Mouse (Mus musculus) liver, adult 2 months (tissue): ENCODE measurements around the gene Isg20. TPM values are rescaled to one million over a fixed set of nuclear protein-coding genes. Genes with fewer than 3 reads are reported as not detected.

Experiments used
- DNase-seq: peaks from one replicate; pipeline ENCODE4 v3.0.0-alpha.2; 2011; ENCODE audit warnings: low read depth, low spot score; ENCODE audit errors: extremely low read depth
- H3K27ac ChIP-seq: fragments of 200-500 bp; replicated peaks from 2 replicates; pipeline ENCODE4 v1.5.1; 2012; ENCODE audit warnings: low read depth, mild to moderate bottlenecking, control low read depth, inconsistent platforms, low read length; ENCODE audit not compliant: insufficient read depth
- H3K27me3 ChIP-seq: fragments of 200-500 bp; 2 replicates; pipeline ENCODE4 v1.6.1; 2012; ENCODE audit warnings: mild to moderate bottlenecking, moderate library complexity, low read length, inconsistent platforms; ENCODE audit not compliant: control insufficient read depth, insufficient read depth
- H3K36me3 ChIP-seq: fragments of 200-500 bp; 2 replicates; pipeline ENCODE4 v1.6.1; 2012; ENCODE audit warnings: low read length, inconsistent platforms; ENCODE audit not compliant: control insufficient read depth, insufficient read depth
- H3K4me1 ChIP-seq: fragments of 200-500 bp; 2 replicates; pipeline ENCODE4 v1.6.1; 2011; ENCODE audit warnings: low read length; ENCODE audit not compliant: control insufficient read depth, insufficient read depth
- H3K4me3 ChIP-seq: fragments of 200-500 bp; 2 replicates; pipeline ENCODE4 v1.5.1; 2011; ENCODE audit warnings: low read depth, mild to moderate bottlenecking, control low read depth, low read length, moderate library complexity; ENCODE audit not compliant: insufficient read depth
- H3K79me2 ChIP-seq: fragments of 200-500 bp; 2 replicates; pipeline ENCODE4 v1.6.1; 2012; ENCODE audit warnings: inconsistent platforms, mild to moderate bottlenecking, low read length, moderate library complexity; ENCODE audit not compliant: control insufficient read depth, insufficient read depth
- H3K9ac ChIP-seq: fragments of 200-500 bp; 2 replicates; pipeline ENCODE4 v1.6.1; 2012; ENCODE audit warnings: low read depth, mild to moderate bottlenecking, control low read depth, inconsistent platforms, low read length
- CTCF ChIP-seq: fragments of 200-500 bp; IDR thresholded peaks from 2 replicates; pipeline ENCODE4 v1.5.1; 2011; ENCODE audit warnings: low read depth, low read length, control low read depth
- POLR2A ChIP-seq: fragments of 200-500 bp; IDR thresholded peaks from 2 replicates; pipeline ENCODE4 v1.6.1; 2011; ENCODE audit warnings: low read length, control low read depth; ENCODE audit not compliant: insufficient read depth; ENCODE audit errors: extremely low read depth
- WGBS: fragments of 180-500 bp; shearing (Covaris S2); methylation state at CpG from one replicate; pipeline ENCODE4 v1.1.7; 2018; 5-methylcytosine and 5-hydroxymethylcytosine counted together
- polyA plus RNA-seq: library from polyadenylated mRNA; depleted of rRNA; stranded (reverse); fragments of >200 nt; gene quantifications from 2 replicates; pipeline ENCODE4 v1.2.3, GENCODE M21; 2012
- total RNA-seq: library from RNA; depleted of rRNA; stranded (reverse); fragments of >200 nt; gene quantifications from 2 replicates; pipeline ENCODE4 v1.2.3, GENCODE M21; 2014

Gene Isg20
- total and polyA plus RNA-seq, 2 experiments = 2.6 to 7.7 TPM

DNA sequence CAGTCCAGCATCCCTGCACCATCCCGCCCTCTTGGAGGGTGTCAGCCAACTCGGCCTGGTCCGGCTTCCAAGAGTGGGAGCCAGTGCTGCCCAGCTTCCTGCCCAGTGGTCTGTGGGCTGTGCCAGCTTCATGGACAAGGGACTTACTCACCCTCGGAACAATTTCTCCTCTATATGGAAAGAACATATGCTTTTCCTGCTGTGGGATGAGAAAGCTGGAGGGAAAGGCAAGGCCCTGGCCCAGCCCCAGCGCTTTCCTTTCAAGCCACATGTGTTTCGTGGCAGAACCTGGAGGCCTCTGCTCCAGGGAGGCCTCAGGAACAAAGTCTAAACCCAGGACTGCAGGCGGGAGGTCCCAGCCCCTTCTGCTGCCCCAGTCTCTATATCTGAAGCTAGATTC is 12.5 kb downstream of the Isg20 start:
- H3K4me3 ChIP-seq = no peak overlapping the region
- no peak overlapping the region for H3K9ac ChIP-seq
- no peak overlapping the region for H3K27ac ChIP-seq
- no peaks in the 10 kb centered on the region for H3K36me3 ChIP-seq
- no peaks in the 10 kb centered on the region for H3K27me3 ChIP-seq
- TF ChIP-seq CTCF = no peak
- no peak for TF ChIP-seq POLR2A
- no peaks in the 10 kb centered on the region for H3K79me2 ChIP-seq
- DNase-seq = no peak
- no peaks in the 10 kb centered on the region for H3K4me1 ChIP-seq
- 84% methylated on average over 7 of the region's 7 CpGs for WGBS

DNA sequence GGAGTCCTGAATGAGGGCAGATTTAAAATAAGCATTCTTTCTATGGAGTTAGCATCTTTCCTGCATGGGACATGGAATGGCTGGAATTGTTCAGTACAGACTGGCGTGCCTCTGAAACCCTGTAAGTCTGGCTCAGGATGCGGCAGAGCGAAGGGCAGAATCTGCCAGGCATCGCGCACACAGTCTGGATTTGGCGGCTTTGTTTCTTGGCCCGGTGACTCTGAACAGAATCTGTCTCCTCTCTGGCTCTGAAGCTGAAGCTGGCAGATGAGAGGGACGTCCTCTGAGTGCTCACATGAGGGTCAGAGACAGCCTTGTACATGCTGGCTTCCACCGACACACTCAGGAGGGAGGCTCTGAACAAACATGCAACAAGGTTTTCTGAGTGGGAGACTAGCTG is 12.9 kb downstream of the Isg20 start:
- 81% methylated on average over 9 of the region's 9 CpGs for WGBS
- no peaks in the 10 kb centered on the region for H3K79me2 ChIP-seq
- H3K4me3 ChIP-seq = no peak overlapping the region
- DNase-seq = no peak
- H3K9ac ChIP-seq = no peak overlapping the region
- no peak overlapping the region for H3K27ac ChIP-seq
- no peaks in the 10 kb centered on the region for H3K36me3 ChIP-seq
- no peak for TF ChIP-seq POLR2A
- no peak for TF ChIP-seq CTCF
- H3K4me1 ChIP-seq = no peaks in the 10 kb centered on the region
- no peaks in the 10 kb centered on the region for H3K27me3 ChIP-seq

DNA sequence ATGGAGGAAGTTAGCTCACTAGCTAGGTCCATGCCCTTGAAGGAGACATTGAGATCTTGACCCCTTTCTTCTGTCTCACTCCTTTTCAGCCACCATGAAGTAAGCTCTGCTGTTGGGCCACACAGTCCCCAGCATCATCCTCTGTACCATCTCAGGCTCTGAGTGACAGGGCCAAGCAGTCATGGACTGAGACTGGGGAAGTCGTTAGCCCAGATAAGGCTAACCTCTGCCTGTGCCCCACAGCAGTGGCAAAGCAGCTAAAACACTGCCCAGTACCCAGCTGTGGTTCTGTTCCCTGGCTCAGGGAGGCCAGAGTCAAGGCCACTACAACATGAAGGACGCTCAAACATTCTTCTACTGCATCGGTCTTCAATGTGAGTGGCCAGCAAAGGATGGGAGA is 14.0 kb downstream of the Isg20 start:
- TF ChIP-seq POLR2A (no peak), CTCF (no peak)
- WGBS = 62% methylated on average over 3 of the region's 3 CpGs
- H3K4me3 ChIP-seq = no peak overlapping the region
- DNase-seq = no peak
- no peaks in the 10 kb centered on the region for H3K79me2 ChIP-seq
- H3K9ac ChIP-seq = no peak overlapping the region
- H3K27ac ChIP-seq = no peak overlapping the region
- H3K4me1 ChIP-seq = no peaks in the 10 kb centered on the region
- no peaks in the 10 kb centered on the region for H3K27me3 ChIP-seq
- no peaks in the 10 kb centered on the region for H3K36me3 ChIP-seq

DNA sequence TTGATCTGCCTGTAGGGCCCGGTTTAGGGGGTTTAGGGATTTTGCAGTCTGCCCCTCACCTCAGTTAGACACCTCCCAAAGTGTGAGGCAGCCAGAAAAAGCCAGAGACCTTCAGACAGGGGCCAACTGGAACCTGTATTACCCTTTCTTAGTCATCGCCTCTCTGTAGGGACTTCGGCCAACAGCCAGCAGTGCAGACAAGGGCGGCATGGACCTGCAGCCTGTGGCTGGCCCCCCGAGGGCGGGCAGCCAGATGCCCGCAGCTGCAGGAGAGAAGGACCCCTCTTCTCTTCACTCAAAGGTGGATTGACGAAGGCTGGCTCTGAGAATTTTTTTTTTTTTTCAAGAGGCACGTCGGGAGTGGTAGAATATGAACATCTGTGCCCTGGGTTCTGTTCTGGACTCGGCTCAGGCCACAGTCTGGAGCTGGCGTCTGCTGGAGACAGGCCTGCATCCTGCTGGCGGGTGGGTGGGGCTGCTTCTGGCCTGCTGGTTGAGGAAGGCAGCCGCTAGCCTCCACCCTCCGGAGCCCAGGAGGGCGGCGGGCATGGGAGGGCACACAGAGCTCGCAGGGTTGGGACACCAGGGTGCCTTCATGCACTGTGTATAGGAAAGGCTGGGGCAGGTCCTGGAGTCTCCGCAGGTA is 25.9 kb downstream of the Isg20 start:
- H3K4me3 ChIP-seq = no peak overlapping the region
- no peaks in the 10 kb centered on the region for H3K4me1 ChIP-seq
- 66% methylated on average over 19 of the region's 19 CpGs for WGBS
- TF ChIP-seq POLR2A (no peak), CTCF (no peak)
- no peaks in the 10 kb centered on the region for H3K27me3 ChIP-seq
- H3K9ac ChIP-seq = no peak overlapping the region
- no peaks in the 10 kb centered on the region for H3K79me2 ChIP-seq
- H3K27ac ChIP-seq = no peak overlapping the region
- no peaks in the 10 kb centered on the region for H3K36me3 ChIP-seq
- DNase-seq = no peak

DNA sequence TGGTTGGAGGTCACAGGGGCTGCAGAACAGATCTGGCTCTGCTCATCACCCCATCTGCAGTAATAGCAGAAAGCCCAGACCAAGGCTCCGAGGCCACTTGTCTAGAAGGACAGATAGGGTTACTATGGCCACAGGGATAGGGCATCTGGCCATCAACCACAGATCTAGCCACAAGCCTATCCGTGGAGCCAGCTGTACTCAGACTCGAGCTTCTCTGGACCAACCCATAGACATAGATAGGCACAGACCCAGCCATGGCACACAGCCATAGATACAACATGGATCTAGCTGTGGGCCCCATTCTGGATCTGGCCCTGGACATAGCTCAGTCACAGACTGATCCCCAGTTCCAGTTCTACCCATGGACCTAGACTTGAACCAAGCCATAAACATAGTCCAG is 27.7 kb downstream of the Isg20 start:
- Histone ChIP-seq H3K36me3 (no peaks in the 10 kb centered on the region), H3K27ac (no peak overlapping the region), H3K27me3 (no peaks in the 10 kb centered on the region), H3K4me1 (no peaks in the 10 kb centered on the region), H3K4me3 (no peak overlapping the region), H3K9ac (no peak overlapping the region), H3K79me2 (no peaks in the 10 kb centered on the region)
- no peak for DNase-seq
- WGBS = 74% methylated on average over 3 of the region's 3 CpGs
- TF ChIP-seq CTCF (no peak), POLR2A (no peak)

DNA sequence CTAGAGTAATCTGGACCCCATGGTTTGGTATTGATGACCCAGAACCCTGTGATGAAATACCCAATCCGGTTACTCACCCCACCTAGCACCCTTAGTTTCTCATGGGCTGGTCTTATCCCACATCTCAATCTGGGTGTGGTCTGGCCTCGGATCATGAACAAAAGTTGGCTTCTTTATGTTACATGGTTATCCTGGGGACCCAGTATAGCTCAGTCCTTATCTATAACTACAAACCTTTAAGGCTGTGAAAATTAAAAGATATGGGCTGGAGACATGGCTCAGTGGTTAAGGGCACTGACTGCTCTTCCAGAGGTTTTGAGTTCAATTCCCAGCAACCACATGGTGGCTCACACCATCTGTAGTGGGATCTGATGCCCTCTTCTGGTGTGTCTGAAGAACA is 29.3 kb downstream of the Isg20 start:
- Histone ChIP-seq H3K4me3 (no peak overlapping the region), H3K9ac (no peak overlapping the region), H3K79me2 (no peaks in the 10 kb centered on the region), H3K27me3 (no peaks in the 10 kb centered on the region), H3K36me3 (no peaks in the 10 kb centered on the region), H3K27ac (no peak overlapping the region), H3K4me1 (no peaks in the 10 kb centered on the region)
- no peak for DNase-seq
- WGBS = 85% methylated on average over 2 of the region's 2 CpGs
- TF ChIP-seq POLR2A (no peak), CTCF (no peak)
